Mouse (Mus musculus) liver, adult (tissue): Measurements from ENCODE around the gene Olfr17.
"Not testable (repeated sequence)": the region's sequence is repeated elsewhere in the genome, so short reads cannot be mapped to it uniquely, and the experiment has no call there.

Source experiments
- GATA4 ChIP-seq: IDR thresholded peaks from 2 replicates; pipeline ENCODE4 v1.6.1; 2014; ENCODE audit warnings: mild to moderate bottlenecking, low read length; ENCODE audit not compliant: insufficient replicate concordance

Olfr17 gene

GRCm38 (mm10) chr7:107092920-107093319 is at the start of gene Olfr17:
Gene Olfr17 (plus strand): TSS chr7:107093220.
- TF ChIP-seq GATA4: no peak

GRCm38 (mm10) chr7:107044407-107044806 is 48.6 kb upstream of the Olfr17 start:
- TF ChIP-seq GATA4: no peak

- TF ChIP-seq GATA4: no peak
Measured at GRCm38 (mm10) chr7:107045833-107046232, 47.2 kb upstream of the Olfr17 start.

GRCm38 (mm10) chr7:107047578-107047977 is 45.4 kb upstream of the Olfr17 start:
- no peak for TF ChIP-seq GATA4

GRCm38 (mm10) chr7:107070681-107071080 is 22.3 kb upstream of the Olfr17 start, which contains the start of gene Olfr714:
Gene Olfr714 (plus strand): TSS chr7:107070981.
- no peak for TF ChIP-seq GATA4

- TF ChIP-seq GATA4: not testable (repeated sequence)
Measured at GRCm38 (mm10) chr7:107110269-107110668, 17.2 kb downstream of the Olfr17 start, which contains the start of gene Olfr715b. Gene Olfr715b (minus strand): TSS chr7:107110369.

GRCm38 (mm10) chr7:107130983-107131382 is 38.0 kb downstream of the Olfr17 start, which contains the start of gene Olfr715:
Gene Olfr715 (minus strand): TSS chr7:107131083.
- not testable (repeated sequence) for TF ChIP-seq GATA4

- TF ChIP-seq GATA4: not testable (repeated sequence)
Measured at GRCm38 (mm10) chr7:107138027-107138426, 45.0 kb downstream of the Olfr17 start, which contains the start of gene Olfr716. Gene Olfr716 (plus strand): TSS chr7:107138327.
